Mouse (Mus musculus): ENCODE results near the gene Cnih1.
A peak's percentile ranks its signal among the peaks of the same experiment; 100 is the strongest.
"Not testable (repeated sequence)": the region's sequence is repeated elsewhere in the genome, so short reads cannot be mapped to it uniquely, and the experiment has no call there.

The Cnih1 gene

GRCm38 (mm10) chr14:46788505-46788901 is 292 bp upstream of the Cnih1 start:
- ATAC-seq (ENCODE audit: low TSS enrichment): peak; percentile 19; the same call in 1 of the 2 replicates

DNA sequence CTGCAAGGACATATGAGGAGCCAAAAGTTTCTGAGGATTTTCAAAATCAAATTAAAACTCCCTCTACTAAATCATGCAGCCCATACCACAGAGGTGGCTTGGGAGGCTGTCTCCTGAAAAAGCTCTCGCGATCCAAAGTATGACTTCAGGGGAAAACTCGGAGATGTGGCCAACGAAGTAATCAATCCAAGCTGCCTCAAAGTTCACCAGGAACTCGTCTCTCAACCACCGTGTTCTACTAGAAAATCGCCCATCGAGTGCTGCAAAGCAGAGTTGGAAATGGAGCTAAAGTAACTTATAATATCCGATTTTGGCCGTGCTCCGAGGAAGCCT is 791 bp downstream of the Cnih1 start:
- ATAC-seq (ENCODE audit: low TSS enrichment): peak; percentile 15

DNA sequence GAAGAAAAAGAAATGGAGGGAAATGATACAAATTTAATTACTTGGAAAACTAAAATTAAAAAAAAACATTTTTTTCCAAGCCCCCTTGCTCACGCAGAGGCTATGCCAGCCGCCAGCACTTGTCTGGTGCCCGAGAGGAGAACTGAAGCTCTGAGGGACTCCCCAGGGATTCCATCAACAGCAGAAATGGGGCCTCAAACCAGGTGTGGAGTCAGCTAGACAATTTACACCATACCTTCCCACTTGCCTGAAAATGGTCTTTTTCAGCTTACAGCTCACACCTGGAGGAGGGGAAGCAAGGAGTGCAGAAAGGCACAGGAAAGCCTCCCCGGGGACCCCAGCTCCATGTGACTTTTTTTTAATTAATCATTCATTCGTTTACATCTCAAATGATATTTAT is 3.0 kb downstream of the Cnih1 start:
- ATAC-seq (ENCODE audit: low TSS enrichment): no peak

DNA sequence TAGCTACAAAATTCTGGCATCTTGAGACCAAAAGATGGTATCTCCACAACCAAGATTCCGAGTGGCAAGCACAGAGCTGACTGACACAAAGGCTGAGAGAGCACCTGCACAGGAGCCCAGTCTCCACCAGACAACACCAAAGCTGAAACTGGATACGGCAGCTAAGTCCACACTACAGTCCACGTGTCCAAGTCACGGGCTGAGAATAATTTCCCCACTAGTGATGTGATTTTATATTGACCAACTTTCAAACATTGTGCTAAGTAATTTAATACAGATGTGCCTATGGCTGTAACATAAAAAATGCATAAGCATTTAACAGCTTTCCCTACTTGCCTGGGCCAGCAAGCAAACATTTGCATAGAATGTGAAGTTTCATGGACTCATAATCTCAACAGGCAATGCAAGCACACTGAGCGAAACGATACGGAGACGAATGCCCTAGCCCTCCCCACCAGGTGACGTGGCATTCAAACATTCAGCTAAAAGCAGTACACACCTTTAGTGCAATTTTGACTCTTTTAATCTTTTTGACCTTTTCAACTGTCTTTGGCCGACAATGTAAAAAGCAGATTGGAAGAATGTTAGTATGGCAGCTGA is 4.8 kb downstream of the Cnih1 start:
- no peak for ATAC-seq (ENCODE audit: low TSS enrichment)

DNA sequence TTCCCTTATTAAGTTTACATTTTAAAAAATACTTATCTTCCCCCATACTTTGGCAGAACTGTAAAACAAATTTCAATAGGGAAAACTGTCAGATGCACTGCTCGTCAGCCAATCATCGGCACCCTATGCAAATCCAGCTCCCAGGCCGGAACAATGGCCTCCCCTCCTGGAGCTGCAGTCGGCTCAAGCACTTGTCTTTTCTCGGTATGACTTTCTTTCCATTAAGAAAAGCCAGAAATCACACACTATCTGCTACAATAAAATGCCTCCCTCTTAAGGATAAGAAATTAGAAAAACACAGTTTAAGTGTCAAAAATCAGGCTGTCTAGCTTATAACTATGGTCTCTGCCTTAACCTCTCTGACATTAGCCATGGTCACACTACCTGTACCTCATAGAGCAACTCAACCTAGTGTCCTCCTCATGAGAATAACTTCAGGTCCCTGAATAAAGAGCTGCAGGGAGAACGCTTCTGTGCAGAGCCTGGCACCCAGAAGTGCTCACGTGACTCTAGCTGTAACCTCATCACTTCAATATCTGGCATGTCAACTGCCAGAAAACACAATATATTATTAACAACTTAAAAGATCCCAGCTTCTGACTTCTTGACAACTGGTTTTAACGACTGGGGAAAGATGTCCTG is 5.9 kb downstream of the Cnih1 start:
- no peak for ATAC-seq (ENCODE audit: low TSS enrichment)

- no peak for ATAC-seq (ENCODE audit: low TSS enrichment)
These were observed 7.1 kb downstream of the Cnih1 start for GRCm38 (mm10) chr14:46781086-46781485.

GRCm38 (mm10) chr14:46779217-46779616 is 9.0 kb downstream of the Cnih1 start:
- ATAC-seq (ENCODE audit: low TSS enrichment): no peak

- ATAC-seq (ENCODE audit: low TSS enrichment): no peak
These were observed 9.5 kb downstream of the Cnih1 start for GRCm38 (mm10) chr14:46778756-46779155.

GRCm38 (mm10) chr14:46770036-46770435 is 18.2 kb downstream of the Cnih1 start:
- no peak for ATAC-seq (ENCODE audit: low TSS enrichment)

GRCm38 (mm10) chr14:46767116-46767515 is 21.1 kb downstream of the Cnih1 start:
- ATAC-seq (ENCODE audit: low TSS enrichment): 0 out of 2 replicates have a peak, but pooled peaks have one; percentile 33

DNA sequence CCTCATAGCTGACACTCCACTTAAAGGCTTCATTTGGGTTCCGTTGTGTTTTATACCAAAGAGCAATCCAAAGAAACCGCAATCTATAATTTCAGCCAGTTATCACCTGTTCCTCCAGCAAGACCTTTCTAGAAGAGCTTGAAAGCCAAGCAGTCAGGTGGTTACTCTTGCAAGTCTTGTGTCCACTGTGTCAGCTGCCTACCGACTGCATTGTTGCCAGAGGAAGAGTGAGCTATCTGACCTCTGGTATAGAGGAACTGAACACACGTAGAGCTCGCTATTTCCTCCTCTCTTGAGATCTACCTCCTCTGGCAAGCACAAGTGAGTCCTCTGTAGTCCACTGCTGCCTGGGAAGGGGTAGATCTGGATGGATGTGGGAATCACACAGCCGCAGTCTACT is 27.0 kb downstream of the Cnih1 start:
- ATAC-seq (ENCODE audit: low TSS enrichment): no peak

DNA sequence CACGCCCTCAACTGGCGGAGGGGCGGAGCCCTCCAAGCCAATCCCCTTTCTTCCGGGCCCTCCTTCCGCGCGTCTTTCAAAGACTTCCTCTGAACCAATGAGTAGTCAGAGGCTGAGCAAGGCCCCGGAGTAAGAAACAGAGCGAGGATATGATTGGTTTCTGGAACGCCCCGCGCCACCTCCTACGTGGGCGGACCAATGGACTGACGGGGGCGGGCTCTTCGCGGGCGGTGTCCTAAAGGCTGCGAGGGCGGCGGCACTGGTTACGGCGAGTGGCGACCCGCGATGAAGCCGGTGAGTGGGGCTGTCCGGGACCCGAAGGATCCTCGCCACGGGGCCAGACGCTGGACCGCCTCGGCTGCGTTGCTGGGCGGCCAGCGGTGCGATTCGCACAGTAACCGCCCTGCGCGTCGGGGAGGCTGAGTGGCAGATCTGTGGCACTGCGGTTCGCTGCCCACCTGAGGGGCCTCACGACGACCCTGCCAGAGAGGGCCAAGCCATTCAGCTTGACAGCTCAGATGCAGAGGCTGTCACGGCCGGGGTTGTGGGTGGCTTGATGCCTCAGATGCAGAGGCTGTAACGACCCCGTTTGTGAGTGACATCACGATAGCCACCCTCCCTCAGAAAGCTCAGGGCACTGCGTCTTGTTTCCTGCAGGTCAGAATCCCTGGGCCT is 27.7 kb downstream of the Cnih1 start, which contains the start of gene Cdkn3:
Cdkn3 (plus strand) TSS at position 187 of the 675 bp plus-strand sequence.
- peak; percentile 99 for ATAC-seq (ENCODE audit: low TSS enrichment)

- no peak for ATAC-seq (ENCODE audit: low TSS enrichment)
These were observed 28.2 kb downstream of the Cnih1 start for GRCm38 (mm10) chr14:46759970-46760354.

- ATAC-seq (ENCODE audit: low TSS enrichment): no peak
These were observed 30.5 kb downstream of the Cnih1 start for GRCm38 (mm10) chr14:46757736-46758135.

DNA sequence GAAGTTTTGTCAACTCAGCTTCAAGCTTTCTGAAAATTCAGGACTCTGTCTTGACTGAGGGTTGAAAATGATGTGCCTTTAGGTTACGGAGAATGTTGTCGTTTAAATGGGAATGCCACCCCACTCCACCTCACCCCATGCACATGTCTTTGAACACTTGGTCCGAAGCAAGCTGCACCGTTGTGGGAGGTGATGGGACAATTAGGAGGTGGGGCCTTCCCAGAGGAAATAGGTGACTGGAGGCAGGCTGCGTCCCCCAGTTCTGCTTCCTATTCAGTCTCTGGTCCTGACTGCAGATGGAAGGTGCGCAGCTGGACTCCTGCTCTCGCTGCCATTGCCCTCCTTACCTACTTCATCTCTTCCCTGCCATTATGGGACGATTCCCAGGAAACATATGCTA is 32.4 kb downstream of the Cnih1 start:
- ATAC-seq (ENCODE audit: low TSS enrichment): no peak

GRCm38 (mm10) chr14:46754371-46754770 is 33.8 kb downstream of the Cnih1 start:
- not testable (repeated sequence) for ATAC-seq (ENCODE audit: low TSS enrichment)

- peak; percentile 95 for ATAC-seq (ENCODE audit: low TSS enrichment)
These were observed 42.8 kb downstream of the Cnih1 start for GRCm38 (mm10) chr14:46745413-46745812.

DNA sequence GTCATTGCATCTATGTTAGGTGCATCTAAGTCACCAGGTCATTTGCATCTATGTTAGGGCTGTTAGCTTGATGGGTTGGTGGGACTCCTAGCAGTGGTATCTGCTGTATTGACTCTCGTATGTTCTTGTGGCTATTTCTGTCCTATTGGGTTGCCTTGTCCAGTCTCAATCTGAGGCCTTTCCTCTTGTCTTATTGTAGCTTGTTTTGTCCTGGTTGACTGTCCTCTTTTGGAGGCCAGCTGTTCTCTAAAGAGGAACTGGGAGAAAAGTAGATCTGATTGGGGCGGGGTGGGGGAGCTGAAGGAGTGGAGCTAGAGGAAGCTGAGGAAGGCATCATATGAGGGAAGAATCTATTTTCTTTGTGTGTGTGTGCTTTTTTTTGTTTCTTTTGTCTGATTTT is 45.5 kb downstream of the Cnih1 start:
- no peak for ATAC-seq (ENCODE audit: low TSS enrichment)

GRCm38 (mm10) chr14:46737346-46737745 is 50.9 kb downstream of the Cnih1 start:
- not testable (repeated sequence) for ATAC-seq (ENCODE audit: low TSS enrichment)

DNA sequence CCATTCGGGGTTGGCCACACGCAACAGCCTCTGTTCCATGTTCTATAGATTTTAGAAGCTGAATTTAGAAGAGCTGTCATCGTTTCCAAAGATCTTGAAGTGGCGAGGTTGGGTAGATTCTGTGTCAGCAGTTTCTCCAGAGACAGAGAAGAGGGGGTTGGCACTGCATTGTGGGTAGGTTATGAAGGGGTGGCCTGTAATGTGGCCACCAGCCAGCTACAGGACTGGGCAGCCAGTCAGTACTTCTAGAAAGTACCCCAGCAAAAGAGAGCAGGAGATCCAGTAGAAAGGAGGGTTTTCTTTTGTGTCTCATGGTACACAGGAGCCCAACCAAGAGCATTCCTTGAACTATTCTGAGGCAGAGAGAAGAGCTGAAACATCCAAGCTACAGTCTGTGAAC is 51.8 kb downstream of the Cnih1 start:
- no peak for ATAC-seq (ENCODE audit: low TSS enrichment)

DNA sequence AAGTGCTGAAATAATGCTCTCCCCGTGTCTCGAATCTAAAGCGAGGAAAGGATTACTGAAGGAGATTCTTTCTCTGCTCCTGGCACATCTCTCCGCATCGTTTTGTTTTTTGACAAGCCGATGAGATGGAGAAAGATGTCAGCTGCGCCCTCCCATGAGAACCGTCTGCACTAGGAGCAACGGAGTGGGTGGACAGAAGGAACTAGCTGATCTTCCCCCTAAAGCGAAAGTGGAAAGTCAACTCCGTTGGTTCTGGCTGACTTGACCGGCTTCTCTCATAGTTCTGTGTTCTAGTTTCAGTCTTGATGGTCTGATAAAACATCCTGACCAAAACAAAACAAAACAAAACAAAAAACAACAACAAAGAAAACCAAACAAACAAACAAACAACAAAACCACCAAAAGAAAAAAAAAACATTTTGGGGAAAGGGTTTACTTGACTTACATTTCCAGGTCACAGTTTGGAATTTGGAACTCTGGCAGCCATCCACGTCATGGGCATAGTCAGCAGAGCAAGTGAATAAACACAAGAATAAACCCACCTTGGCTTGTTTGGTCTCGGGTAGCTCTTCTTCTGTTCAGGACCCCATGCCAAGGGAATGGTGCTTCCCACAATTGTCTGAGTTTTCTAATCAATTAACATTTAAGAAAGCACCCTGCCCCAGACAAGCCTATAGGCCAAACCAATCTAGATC is 53.3 kb downstream of the Cnih1 start:
- no peak for ATAC-seq (ENCODE audit: low TSS enrichment)

DNA sequence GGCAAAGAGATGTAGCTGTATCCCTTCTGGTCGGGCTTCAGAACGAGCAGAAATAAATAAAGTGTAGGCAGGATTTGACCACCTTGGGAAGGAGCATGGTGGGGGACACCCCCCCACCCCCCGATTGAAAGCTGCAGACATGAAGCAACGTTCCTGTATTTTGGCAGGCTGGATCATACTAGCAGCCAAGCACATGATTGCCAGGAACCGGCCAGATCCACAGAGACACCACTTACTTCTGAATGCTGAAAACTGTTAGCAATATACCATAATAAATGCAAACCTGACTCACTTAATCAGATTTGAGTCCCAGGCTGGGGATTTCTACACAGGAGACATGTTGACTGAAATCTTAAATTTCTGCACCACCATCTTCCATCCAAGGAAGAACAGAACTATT is 53.9 kb downstream of the Cnih1 start:
- no peak for ATAC-seq (ENCODE audit: low TSS enrichment)

DNA sequence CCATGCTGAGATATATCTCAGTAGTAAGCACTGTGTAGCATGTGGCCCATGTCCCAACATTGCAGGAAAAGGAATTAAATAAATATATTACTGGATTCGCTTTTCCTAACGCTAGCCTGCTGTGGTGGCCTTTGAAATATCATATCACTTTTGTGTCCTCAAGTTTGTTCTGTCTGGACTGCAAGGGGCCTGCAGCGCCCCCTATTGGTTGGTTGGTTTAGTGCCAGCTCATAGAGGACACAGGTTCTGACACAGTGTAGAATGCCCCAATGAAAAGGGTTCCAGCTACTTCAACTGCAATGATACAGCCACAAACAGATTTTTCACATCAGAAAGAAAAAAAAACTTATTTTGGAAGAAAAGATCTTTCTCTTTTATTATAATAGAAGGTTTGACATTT is 62.5 kb downstream of the Cnih1 start:
- ATAC-seq (ENCODE audit: low TSS enrichment): no peak

Measured in frontal cortex, adult (tissue).